Mouse (Mus musculus): Measurements from ENCODE around the gene Fstl3.
A peak's percentile ranks its signal among the peaks of the same experiment; 100 is the strongest.

Gene Fstl3

DNA sequence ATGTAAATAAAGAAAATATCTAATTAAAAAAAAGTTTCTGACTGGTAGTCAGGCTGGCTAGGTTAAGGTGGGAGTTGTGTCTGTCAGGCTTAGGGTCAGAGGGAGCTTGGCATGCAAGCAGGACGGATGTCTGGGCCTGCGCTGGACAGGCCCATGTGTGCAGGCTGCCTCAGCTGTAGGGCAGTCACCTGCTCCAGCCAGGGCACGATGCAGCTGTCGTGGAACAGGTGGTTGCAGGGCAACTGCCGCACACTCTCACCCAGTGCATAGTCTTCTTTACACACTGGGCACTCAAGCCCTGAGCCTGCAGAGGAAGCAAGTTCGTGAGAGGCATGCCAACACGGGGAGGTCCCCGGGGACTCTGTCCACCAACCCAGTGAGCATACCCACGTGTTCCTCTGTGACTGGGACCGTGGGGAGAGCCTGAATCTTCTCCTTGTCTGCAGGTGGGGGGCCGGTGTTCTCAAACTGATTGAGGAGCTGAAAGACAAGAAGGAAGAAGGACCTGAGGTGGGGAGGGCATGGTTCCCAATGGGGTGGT lies 16.4 kb upstream of the Fstl3 start:
- DNase-seq (ENCODE audit: low read depth, low spot score) = no peak

DNA sequence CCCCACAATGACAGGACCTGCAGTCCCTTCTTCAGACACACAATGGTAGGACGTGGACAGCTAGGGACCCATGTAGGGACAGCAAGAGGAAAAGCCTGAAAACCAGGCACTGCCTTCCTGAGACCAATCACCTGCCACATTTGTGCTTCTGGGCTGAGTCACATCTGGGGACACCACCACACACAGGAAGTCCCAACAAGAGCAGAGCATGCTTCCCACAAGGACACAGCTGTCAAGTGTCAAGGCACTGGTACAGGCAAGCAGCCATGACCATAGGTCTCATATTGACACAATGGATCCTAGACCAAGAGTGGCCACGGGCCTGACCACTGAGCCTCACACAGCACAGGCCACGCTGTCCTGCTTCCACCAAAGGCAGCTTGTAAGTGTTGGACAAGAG lies 14.2 kb upstream of the Fstl3 start:
- no peak for DNase-seq (ENCODE audit: low read depth, low spot score)

DNA sequence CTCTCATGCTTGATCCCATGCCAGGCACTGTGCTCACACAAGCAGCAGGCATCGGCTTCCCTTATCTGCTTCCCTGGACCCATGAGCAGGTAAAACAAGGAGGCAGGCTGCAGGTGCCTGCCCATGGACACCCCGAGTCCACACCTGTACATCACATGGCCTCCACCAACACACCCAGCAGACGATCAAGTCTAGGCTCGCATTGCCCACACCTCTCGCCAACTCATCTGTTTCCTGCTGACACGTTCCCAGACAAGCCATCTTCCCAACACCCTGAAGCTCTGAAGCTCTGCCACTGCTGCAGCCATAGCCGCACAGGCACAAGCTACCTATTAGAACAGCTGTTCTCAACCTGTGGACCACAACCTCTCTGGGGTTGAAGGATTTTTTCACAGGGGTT lies 12.8 kb upstream of the Fstl3 start:
- no peak for DNase-seq (ENCODE audit: low read depth, low spot score)

DNA sequence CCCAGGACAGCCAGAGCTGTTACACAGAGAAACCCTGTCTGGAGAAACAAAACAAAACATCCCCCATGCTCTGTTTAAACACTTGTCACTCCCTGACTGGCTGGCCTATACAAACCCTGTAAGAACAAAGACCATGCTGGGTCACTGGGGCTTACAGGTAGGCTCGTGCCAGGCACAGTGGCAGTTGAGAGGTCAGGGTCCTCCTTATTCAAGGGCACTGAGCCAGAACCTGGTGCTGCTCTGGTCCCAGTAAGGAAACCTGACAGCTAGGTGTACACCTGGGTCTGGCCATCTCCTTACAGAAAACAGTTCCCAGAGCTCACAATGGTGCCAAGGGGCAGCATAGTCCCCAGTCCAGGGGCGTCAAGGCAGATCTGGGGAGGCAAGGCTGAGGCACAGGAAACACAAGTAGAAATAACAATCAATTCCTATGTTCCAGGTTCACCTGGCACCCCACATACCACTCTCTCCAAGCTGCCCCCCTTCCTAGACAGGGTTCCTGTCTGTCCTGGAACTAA lies 11.8 kb upstream of the Fstl3 start:
- DNase-seq (ENCODE audit: low read depth, low spot score) = no peak

- DNase-seq (ENCODE audit: low read depth, low spot score) = no peak
These were observed 11.0 kb upstream of the Fstl3 start for GRCm38 (mm10) chr10:79766001-79766507.

DNA sequence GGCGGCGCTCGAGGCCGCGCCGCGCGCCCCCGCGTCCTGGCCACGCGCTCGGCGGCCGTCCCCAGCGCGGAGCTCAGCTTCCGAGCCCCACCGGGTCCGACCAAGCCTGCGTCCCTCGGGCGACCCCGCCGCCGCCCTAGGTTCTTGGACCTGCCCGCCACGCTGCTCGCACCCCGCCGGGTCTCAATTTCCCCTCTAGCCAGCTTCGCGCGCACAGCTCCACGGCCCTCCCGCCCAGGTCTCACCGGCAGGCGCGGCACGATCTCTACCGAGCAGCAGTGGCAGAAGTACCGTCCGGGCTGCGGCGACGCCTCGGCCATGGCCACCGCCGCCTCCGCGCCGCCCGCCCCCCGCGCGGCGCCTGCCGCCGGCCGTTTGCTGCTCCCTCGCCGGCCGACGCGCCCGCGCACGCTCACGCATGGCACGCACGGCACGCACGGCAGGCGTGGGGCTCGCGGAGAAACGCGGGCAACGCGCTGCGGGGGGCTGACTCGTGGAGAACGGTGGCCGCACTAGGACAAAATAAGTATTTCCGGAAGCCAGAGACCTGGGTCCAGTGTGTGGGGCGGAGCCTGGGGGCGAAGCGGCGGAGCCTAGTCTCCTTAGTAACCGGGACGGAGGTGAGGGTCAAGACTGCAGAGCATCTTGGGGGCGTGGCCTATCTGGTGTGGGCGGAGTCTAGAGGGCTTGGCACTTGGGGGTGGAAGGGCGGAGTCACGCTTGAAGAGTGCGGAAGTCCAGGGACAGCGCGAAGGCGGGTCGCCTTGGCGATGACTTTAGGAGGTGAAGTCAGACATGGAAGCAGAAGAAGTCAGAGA lies 10.4 kb upstream of the Fstl3 start, which contains the start of gene Rnf126:
Rnf126 (minus strand) TSS at position 445 of the 818 bp plus-strand sequence.
- DNase-seq (ENCODE audit: low read depth, low spot score) = peak; percentile 100

GRCm38 (mm10) chr10:79767372-79768244 lies 9.5 kb upstream of the Fstl3 start:
- peak; percentile 91 for DNase-seq (ENCODE audit: low read depth, low spot score)

DNA sequence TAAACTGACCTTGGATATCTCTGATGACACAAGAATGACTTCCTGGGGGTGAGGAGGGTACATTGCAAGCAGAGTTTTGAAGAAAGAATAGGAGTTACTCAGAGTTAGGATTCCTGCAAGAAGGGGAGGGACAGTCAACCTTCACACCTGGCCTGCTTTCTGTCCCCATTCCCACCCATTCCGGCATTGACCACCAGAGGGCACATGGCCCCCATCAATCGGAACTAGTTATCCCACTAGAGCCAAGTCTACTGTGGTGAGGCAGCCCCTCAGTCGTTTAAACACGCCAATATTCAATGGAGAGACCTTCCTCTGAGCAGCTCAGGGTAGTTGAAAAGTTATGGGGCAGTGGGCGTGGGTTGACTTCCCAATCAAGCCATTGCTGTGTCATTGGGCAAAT lies 8.7 kb upstream of the Fstl3 start:
- DNase-seq (ENCODE audit: low read depth, low spot score) = no peak

DNA sequence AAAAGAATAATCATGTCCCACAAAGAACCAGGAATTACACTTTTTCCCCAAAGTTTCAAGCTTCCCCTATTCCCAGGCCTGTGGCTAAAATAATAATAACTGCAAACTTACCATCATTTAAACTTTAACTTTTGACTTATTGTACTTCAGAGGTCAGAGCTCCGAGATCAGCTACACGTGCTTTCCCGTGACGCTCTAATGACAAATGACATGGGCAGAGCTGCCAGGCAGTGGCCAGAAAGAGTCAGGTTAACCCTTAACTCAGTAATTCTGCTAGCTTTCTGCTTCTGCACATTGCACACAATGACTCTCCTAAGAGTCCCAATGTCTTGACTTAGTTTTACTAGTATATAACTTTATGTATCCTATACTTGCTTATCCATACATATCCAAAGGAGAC lies 7.7 kb upstream of the Fstl3 start:
- no peak for DNase-seq (ENCODE audit: low read depth, low spot score)

- no peak for DNase-seq (ENCODE audit: low read depth, low spot score)
These were observed 4.8 kb upstream of the Fstl3 start for GRCm38 (mm10) chr10:79772320-79772719.

DNA sequence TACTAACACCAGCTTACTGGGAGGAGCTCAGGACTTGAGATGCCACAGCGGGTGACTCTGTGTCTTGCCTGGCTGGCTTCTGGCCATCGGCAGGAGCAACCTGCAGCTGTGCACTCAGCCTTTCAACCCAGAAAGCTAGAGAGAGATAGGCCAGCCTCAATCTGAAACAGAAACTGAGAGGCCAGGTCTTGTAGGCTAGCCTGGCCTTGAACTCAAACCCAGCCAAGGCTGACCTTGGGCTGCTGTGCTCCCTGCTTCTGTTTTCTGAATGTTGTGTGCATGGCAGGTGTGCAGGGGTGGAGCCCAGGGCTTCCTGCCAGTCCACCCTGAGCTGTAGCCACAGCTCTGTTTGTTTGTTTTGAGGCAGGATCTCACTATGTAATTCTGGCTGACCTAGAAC lies 3.9 kb upstream of the Fstl3 start:
- no peak for DNase-seq (ENCODE audit: low read depth, low spot score)

GRCm38 (mm10) chr10:79774486-79775279 lies 2.4 kb upstream of the Fstl3 start:
- DNase-seq (ENCODE audit: low read depth, low spot score) = no peak

GRCm38 (mm10) chr10:79778006-79778405 lies 934 bp downstream of the Fstl3 start:
- no peak for DNase-seq (ENCODE audit: low read depth, low spot score)

DNA sequence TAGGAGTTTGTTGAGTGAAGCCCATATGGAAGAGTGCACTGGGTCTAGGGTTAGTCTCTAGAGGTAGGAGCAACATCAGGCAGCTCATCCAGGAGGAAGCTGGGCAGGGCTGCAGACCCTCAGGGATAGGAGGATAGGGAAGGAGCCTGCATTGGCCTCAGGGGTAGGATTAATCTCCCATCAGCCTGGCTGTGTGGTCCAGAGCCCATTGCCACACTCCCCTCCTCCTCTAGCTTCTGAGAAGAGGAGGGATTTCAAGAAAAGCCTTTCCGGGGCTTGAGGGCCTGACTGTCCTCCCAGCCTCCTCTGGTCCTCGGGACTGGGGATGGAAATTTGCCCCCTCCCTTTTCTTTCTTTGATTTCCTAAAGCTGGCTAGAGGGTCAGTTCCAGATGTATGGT lies 2.1 kb downstream of the Fstl3 start:
- no peak for DNase-seq (ENCODE audit: low read depth, low spot score)

GRCm38 (mm10) chr10:79779784-79780663 lies 3.0 kb downstream of the Fstl3 start:
- peak; percentile 94 for DNase-seq (ENCODE audit: low read depth, low spot score)

- DNase-seq (ENCODE audit: low read depth, low spot score) = no peak
These were observed 3.6 kb downstream of the Fstl3 start for GRCm38 (mm10) chr10:79780664-79781015.

- no peak for DNase-seq (ENCODE audit: low read depth, low spot score)
These were observed 4.1 kb downstream of the Fstl3 start for GRCm38 (mm10) chr10:79781139-79781538.

DNA sequence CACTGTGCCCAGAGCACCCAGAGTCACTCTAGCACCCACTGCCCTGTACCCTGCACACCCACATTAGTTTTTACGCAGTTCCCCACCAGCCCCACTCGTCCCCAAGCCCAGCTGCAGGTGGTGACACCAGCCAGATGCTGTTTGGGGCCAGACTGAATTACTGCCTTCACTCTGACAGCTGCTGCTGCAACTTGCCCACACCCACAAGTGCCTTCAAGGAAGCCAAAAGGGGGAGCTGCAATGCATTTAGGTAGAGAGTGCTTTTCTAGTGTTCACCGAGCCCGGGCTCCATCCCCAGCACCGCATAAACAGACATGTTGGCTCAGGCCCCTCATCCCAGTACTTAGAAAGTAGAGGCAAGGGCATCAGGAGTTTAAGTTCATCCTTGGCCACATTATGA lies 4.9 kb downstream of the Fstl3 start:
- DNase-seq (ENCODE audit: low read depth, low spot score) = no peak

- no peak for DNase-seq (ENCODE audit: low read depth, low spot score)
These were observed 6.0 kb downstream of the Fstl3 start for GRCm38 (mm10) chr10:79783050-79783449.

Data from skeletal muscle tissue, adult 2 months (tissue).